Mouse (Mus musculus) urinary bladder, postnatal 14 days (tissue): ENCODE data around the gene Hnrnpd.

Experiments used
- DNase-seq: peaks from one replicate; pipeline ENCODE4 v3.0.0; 2021; ENCODE audit warnings: low spot score

Gene Hnrnpd

DNA sequence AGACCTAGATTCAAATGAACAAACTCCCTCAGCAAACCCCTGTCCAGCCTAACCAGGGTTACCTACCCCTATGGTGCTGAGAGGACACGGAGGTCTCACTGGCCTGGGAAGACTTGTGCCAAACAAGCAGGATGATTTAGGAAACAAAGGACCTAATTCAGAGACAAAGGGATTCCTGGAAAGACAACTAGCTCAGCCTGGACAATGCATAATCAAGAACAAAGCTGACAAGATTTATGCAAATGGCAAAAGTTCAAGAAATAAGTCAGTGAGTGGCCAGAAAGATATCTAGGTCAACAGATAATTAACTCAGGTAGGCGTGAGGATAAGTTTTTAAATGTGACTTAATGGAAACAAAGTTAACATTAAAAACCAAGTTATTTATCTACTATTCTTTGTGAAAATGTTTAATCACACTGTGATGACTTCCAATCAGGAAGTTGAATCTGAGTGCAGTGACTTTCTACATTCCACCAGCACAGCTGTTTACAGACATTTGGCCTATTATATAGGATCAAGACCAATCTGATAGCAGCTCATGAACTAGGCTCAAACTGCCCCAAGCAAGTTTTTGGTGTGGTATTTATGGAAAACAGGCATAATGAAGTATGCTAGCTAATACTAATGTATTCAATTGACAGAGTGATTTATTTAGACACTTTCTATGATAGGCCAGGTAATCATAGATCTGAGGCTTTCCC lies 19.4 kb downstream of the Hnrnpd start:
- no peak for DNase-seq

DNA sequence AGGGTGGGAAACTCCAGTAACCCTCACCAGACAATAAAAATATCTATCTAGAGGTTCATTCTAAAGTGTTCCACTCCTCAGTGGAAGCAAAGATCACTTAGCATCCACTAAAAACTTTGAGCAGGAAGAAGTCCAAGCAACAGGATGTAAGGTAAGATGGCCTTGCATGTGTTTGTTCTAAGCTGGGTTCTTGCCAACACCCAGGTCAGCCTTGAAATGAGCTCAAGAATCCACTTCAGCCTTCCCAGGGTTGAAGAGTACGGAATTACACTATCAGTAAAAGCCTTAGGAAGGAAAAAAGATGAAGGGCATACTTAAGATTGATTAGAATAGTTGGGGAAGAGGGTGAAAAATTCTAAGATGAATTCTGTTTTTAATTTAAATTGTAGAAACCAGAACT lies 20.1 kb downstream of the Hnrnpd start:
- no peak for DNase-seq

DNA sequence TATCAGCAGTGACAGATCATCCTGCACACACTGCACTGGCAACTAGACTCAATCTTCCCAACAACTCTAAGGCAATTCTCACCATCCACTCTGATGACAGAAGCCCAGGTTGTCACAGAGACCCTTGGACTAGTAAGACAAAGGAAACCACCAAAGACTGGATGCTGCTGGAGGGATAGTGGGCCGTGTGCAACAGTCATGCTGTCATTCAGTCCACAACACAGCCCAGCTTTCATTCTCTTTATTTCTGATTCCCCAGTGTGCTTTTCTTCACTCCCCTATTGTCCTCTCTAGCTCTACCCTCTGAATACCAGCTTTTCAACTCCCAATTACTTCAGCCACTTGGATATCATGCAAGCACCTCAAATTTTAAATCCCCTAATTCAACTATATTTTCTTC lies 24.9 kb downstream of the Hnrnpd start:
- no peak for DNase-seq

DNA sequence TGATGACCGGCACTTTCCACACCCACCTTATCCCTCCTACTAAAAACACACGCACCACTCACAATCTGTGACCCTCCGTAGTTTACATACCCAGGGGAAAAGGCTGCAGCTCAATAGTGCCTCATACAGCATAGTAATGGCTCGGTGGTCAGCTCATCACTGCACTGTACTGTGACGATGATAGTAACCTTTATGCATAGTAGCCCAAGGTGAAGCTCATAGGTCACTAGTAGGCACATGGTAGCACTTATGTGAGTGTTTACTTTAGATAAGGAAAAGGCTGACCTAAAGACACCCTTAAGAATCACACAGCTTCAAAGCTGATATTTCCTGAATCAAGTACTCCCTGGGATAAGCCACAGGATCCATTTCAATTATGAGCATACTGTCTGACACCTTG lies 26.2 kb downstream of the Hnrnpd start:
- DNase-seq, result no peak

DNA sequence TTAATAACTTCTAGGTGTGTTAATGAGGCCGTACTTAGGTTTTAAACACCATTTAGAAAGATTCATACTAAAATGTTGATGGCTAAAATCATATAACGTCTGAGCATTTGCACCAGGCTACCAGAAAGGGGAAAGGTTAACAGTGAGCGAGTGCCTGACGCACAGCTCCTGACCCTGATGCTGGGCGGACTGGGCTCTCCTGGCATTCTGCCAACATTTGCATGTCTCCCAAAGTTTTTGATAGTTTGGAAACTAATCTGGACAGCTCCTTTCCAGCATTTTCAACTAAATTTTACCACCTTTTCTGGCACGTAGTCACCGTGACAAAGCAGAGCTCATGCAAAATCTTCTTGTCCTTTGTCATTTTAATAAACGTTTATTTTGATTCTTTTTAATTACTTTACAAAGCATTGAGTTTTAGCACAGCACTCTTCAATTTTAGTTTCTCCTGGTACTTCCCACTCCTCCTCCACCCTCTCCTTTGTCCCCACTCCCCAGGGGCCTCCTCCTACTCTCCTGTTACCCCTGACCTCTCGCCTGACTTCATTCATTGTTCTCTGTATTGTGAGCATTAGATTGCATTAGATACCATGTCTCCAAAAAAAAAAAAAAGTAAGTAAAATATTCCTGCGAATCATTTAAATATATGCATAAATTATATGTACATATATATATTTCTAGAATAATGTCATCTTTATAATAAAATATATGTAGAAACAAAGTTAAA lies 36.8 kb downstream of the Hnrnpd start:
- no peak for DNase-seq

DNA sequence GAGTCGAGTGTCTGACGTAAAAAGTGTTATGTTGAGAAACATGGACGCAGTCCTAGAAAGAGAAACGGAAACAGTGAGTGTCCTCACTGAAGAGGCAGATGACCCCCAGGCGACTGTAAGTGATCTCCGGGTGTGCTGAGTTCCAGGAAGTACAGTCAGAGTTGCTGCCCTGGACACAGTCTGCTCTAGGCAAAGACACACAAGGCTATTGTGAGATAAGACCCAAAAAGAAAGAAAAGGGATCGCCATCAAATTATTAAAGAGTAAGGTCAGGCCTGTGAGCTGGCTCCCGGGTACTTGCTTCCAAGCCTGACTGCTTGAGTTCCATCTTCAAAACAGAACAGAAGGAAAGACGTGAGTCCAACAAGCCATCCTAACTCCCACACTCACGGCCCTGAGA lies 37.5 kb downstream of the Hnrnpd start:
- no peak for DNase-seq

DNA sequence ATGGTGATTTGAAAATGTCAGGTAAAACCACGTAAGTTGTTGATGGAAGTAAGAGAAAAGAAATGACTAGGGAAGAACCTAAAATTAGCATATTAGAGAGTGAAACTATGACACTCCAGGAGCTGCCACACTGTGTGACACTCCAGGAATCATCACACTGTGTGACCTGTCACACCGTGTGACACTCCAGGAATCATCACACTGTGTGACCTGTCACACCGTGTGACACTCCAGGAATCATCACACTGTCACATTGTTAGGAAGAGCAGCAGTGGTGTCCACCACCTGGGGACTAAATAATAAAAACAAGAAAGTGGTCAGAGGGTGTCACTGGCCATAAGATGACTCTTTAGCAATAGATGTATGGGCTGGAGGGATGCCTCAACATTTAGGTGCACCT lies 39.3 kb downstream of the Hnrnpd start:
- DNase-seq, result no peak

DNA sequence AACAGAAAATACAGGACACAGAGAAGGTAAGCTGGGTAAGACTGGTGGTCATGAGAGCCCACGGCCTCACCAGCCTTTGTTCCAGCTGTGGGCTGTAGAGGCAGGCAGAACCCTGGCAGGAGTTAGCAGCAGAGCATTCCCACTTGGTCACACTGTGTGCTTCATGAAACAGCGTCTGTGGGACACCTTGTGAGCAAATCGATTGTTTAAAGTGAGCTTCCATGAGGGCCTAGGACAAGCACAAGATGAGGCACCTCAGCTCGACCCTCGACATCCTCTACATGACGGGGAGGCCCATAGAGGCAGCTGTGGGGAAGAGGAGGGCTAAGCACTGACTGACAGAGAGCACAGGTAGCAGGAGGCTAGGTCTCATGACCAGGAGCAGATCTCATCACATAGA lies 46.8 kb downstream of the Hnrnpd start:
- no peak for DNase-seq

DNA sequence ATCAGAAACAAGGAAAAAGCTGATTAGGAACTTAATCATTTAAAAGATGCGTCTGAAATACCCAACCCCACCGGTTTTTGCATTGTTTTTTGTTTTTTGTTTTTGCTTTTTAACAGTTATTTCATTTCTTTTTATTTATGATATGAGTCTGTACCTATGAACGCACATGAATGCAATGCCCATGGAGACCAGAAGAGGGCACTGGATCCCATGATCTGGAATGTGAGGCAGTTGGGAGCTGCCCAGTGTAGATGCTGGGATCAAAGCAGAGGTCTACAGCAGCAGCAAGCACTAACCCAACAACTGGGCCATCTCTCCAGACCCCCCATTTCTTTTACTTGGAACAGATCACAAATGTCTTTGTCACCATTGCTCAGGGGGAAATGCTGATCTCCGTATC lies 50.8 kb downstream of the Hnrnpd start:
- peak; percentile 54 for DNase-seq

DNA sequence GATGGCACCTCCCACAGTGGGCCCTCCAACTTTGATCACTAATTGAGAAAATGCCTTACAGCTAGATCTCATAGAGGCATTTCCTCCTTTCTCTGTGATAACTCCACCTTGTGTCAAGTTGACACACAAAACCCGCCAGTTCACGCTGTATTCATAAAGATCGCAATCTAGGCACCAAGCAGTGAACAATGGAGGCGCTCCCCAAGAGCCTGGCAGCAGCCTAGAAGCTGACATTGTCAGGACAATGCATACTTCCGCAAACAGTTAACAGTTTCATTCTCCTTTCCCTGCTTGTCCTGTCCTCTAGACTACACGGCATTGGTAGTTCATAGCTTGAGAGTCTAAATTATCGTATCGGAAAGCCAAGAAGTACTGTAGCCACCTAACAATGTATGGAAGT lies 56.7 kb downstream of the Hnrnpd start:
- no peak for DNase-seq

DNA sequence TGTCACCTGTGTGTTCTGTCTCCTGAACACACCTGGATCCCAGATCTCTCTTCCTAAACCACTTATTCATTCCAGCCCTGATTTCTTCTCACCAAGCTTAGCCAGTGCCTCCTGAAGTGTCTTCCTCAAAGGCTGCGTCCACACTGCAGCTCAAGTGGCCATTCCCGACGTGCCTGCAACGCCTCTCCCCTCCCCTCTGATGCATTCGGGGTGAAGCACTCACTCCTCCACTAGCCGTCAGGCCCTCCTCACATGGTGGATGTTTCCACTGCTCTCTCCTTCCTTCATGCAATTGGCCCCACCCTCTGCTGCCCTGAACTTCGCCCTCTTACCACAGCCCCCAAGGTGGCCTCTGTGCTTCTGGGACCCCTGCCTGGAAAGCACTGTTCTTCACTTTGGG lies 63.2 kb downstream of the Hnrnpd start:
- no peak for DNase-seq

DNA sequence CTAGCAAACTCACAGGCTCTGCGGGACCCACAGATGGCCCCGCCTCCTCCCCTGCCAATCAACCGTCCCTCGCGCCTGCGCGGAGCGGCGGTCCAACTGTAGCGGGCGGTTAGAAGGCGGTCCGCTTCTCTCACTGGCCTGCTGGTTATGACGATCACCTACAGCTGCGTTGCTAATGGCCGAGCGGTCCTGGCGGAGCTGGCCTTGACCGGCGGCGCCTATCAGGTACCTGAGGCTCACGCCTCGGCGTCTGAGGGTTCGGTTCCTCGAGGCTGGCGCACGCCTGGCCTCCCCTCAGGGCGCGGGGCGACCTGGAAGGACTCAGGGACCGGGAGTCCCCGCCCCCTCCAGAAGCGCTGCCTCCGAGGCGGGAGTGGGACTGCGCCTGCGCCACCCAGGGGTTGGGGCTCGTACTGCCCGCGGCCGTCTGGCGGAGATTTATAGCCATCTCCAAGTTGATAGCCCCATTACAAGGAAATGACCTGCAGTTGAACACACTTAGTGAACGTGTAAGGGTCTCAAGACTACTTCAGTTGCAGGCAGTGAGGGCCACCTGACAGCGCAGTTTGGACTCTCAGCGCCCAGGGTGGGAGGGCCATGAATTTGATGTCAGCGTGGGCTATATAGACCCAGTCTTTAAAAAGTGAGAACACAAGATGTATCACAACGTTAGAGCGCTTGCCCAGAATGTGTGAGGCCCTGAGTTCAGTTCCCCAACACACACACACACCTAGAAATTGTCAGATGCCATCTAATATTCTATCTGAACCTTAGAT lies 72.4 kb downstream of the Hnrnpd start, which contains the start of gene Vamp9:
Gene Vamp9 (plus strand): TSS at position 74 of the 776 bp plus-strand sequence.
- peak; percentile 98 for DNase-seq
